Mouse (Mus musculus): ENCODE data around the gene Tmem115.

DNA sequence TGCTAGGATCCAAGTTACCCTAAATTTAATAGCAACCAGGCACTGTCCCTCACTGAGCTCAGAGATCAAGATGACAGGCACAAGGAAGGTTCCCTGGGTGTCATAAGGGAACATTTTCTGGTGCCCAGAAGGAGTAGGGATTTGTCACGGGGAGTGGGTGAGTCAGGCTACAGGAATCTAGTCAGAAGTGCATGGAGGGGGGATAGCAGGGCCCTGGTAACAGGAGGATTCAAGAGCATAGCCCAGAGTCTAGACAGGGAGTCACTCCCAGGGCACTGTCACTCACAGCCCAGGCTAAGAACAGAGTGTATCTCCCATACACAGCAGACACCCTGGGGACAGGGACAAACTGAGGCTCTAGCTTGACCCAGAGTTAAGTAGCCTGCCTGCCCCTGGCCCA is 40.2 kb upstream of the Tmem115 start:
- TF ChIP-seq CTCF (IDR thresholded peaks at IDR 0.05; ENCODE audit: low read depth, low read length) (no peak), POLR2A (IDR thresholded peaks at IDR 0.05; ENCODE audit: extremely low read depth, insufficient read depth, low read length) (no peak)

All from liver, adult 2 months (tissue).